Mouse (Mus musculus): ENCODE data around the gene Zic1. TPM values are rescaled to one million over a fixed set of nuclear protein-coding genes. Genes with fewer than 3 reads are reported as not detected.

The Zic1 gene
- polyA plus RNA-seq, 1 experiment from 2014 or later = 0.05 TPM

Other genes starting within 250 kb of the Zic1 start
- gene Zic4, start 3.4 kb downstream of the Zic1 start, polyA plus RNA-seq (2015; fragmentation: Nextera tagmentation; extraction: Ambion mirVana) = not detected in 2 replicates

Measured in liver, embryonic 13.5 days (tissue).